Mouse (Mus musculus) cerebellum, postnatal 4 days (tissue): Measurements from ENCODE around the gene Tmem59l.

Experiments
- DNase-seq, 2 experiments: peaks; one replicate each; pipeline ENCODE4 v3.0.0; 2022; ENCODE audit warnings: low spot score in 2 of 2, mixed read lengths in 1 of 2

Gene Tmem59l

DNA sequence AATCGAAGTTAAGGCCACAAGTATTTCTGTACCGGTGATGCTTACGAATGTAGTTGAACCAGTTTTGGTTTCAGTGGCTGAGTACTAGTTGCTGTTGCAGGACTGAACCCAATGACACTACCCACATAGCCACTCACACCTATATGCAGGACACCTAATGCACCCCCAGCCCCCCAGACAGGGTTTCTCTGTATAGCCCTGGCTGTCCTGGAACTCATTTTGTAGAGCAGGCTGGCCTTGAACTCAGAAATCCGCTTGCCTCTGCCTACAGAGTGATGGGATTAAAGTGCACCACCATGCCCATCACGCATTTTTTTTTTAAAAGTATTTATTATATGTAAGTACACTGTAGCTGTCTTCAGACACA, 19.9 kb upstream of the Tmem59l start:
- no peak for DNase-seq

DNA sequence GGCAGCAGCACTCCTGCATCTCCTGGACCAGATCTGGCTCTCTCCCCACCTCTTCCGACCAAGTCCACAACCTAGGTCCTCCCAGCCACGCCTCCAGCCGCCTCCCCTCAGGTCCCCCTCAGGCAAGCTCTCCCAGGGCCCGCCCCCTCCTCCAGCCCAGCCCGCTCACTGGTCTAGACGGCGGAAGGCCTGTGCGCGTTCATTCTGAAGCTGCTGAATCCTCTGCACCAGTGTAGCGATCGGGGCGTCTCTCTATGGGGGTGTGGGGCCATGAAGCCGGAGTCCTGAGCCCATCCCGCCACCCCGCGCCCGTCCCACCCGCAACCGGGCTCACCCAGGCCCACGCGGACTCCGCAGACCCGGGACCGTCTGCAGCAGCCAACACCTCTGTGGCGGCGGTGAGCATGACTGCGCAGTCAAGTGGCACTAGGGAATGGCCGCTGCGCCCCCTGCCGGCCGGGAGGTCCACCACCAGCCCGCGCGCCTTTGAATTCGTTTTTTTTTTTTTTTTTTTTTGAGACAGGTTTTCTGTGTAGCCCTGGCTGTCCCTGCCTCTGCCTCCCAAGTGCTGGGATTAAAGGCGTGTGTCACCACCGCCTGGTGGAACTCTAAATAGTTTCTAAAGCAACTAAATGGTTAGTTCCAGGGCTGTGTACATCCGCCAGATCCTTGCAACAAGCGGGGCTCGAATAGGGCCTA, 19.3 kb upstream of the Tmem59l start, which contains the start of gene Rex1bd:
Gene Rex1bd, minus strand, starts transcription at position 425 of the 699 bp plus-strand sequence.
- peak; percentile 90 to 95 for DNase-seq

- DNase-seq, result no peak
These were observed 18.7 kb upstream of the Tmem59l start for GRCm38 (mm10) chr8:70505698-70506327.

DNA sequence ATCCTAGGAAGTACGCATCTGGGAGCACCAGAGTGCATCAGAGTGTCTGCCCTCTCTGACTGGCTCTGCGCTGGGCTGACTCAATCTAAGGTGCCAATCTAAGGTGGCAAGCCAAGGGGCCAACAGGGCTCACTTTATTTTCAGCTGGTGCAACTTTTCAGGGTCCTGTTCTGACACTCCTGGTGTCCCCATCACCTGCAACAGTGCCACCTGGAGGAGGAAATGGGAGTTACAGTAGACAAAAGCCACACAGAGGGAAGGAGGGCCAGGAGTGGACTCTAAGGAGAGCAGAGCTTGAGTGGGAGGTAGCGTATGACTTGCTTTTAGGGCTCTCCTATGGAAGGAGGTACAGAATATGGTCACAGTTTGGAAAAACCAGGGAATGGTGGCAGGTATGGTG, 17.7 kb upstream of the Tmem59l start:
- DNase-seq, result peak; percentile 75 to 88

DNA sequence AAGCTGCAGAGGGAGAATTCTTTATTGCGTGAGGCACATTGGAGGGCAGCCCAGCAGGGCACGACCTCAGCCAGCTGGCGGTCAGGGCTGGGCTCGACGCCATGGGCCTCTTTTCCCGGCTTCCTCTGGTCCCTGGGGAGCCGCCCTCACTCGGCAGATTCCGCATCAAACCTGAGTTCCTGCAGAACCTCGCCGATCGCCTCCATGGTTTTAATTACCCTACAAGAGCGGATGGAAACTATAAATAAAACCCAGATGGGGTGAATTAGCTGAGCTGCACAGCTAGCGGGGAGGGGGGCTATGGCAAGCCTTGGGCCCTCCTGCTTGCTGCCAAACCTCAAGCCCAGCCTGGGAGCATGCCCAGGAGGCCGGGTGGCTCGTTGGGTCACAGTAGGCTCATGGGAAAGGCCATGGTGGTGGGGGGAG, 17.1 kb upstream of the Tmem59l start:
- peak in 1 of 2 experiments; percentile 67 for DNase-seq

- DNase-seq, result peak in 1 of 2 experiments; percentile 75
These were observed 16.0 kb upstream of the Tmem59l start for GRCm38 (mm10) chr8:70503062-70503750.

GRCm38 (mm10) chr8:70502540-70502939, 15.4 kb upstream of the Tmem59l start:
- DNase-seq, result no peak

DNA sequence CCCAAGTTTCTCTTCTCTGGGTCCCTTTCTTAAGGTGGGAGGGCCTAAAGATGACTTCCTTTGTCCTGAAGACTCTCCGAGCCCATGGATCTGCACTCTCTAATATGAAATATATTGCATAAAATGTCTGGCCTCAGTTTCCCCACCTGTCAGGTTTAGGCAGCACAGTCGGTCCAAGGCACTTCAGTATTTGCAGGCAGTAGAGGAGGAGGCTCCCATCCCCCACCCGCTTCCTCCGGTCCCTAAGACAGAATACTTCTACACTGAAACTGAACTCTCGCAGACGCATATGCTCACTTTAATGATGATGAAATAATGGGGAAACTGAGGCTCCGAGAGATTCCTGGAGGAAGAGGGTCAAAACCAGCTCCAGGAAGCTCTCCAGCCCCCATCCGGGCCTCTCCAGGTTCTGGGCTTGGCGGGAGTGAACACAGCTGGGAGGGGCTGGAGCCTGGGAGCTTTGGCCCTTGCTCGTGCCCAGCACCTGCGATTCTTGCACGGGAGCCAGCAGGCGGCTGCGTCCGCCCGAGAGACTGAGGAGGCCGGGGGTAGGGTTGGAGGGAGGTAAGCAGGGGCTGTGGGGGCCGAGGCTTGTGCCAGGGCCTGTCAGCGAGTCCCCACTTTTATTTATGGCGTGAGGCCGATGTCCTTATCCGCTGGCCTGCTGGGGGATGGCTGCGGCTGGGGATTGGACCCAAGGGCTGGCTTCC, 14.8 kb upstream of the Tmem59l start:
- peak in 1 of 2 experiments; percentile 74 for DNase-seq

DNA sequence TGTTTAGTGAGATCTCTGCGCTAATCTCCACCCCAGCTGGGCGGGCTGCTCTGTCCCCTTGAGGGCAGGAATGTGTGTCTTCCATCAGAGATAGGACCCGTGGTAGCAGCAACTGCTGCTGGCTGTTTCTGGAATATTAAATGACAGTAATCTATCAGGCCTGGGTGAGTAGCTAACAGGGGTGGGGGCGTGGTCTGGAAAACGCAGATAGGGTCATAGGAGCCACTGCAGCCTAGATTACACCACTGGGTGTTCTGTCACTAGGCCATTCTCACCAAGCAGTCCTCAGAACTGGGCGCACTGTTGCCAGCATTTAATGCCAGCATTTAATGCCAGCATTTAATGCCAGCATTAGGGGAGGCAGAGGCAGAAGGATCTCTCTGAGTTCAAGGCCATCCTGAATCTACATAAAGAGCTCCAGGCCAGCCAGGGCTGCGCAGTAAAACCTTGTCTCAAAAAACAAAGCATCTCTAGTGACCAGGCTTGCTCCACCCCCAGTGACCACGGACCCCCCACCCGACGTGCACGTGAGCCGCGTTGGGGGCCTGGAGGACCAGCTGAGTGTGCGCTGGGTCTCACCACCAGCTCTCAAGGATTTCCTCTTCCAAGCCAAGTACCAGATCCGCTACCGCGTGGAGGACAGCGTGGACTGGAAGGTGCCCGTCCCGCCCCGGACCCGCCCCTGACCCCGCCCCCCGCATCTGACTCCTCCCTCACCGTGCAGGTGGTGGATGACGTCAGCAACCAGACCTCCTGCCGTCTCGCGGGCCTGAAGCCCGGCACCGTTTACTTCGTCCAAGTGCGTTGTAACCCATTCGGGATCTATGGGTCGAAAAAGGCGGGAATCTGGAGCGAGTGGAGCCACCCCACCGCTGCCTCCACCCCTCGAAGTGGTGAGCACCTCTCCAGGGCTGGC, 13.5 kb upstream of the Tmem59l start:
- no peak for DNase-seq

GRCm38 (mm10) chr8:70495771-70496062, 8.6 kb upstream of the Tmem59l start:
- DNase-seq, result no peak

- no peak for DNase-seq
These were observed 8.0 kb upstream of the Tmem59l start for GRCm38 (mm10) chr8:70495001-70495770.

GRCm38 (mm10) chr8:70494416-70494945, 7.3 kb upstream of the Tmem59l start:
- DNase-seq, result no peak

DNA sequence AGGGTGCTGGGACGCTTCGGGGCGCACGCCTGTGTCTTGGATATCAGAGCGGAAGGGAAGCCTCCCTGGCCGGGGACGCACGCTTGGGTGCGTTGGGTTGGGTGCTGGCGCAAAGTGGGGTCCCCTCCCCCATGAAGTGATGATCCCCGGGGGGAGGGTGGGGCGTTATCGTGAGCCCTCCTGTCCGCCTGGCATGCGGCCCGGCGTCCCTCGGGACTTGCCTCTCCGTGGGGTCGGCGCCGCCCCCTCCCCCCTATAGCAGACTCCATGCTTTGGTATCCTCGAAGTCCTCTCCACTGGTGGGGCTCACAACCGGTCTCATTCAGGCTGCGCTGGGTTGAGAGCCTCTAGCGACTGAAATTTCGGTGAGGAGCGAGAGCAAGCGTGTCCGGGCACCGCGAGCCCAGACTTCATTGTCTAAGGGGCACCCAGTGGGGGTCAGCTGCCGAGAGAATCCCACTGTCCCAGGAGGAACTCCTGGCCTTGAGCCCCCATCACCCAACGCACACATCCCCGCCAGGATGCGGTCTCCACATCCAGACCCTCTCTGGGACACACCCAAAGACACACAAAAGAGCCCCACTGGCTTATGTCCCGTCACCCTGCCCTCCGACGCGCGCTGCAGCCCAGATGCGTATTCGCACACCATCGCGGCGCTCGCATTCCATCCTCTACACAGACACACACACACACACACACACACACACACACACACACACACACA, 6.7 kb upstream of the Tmem59l start:
- no peak for DNase-seq

DNA sequence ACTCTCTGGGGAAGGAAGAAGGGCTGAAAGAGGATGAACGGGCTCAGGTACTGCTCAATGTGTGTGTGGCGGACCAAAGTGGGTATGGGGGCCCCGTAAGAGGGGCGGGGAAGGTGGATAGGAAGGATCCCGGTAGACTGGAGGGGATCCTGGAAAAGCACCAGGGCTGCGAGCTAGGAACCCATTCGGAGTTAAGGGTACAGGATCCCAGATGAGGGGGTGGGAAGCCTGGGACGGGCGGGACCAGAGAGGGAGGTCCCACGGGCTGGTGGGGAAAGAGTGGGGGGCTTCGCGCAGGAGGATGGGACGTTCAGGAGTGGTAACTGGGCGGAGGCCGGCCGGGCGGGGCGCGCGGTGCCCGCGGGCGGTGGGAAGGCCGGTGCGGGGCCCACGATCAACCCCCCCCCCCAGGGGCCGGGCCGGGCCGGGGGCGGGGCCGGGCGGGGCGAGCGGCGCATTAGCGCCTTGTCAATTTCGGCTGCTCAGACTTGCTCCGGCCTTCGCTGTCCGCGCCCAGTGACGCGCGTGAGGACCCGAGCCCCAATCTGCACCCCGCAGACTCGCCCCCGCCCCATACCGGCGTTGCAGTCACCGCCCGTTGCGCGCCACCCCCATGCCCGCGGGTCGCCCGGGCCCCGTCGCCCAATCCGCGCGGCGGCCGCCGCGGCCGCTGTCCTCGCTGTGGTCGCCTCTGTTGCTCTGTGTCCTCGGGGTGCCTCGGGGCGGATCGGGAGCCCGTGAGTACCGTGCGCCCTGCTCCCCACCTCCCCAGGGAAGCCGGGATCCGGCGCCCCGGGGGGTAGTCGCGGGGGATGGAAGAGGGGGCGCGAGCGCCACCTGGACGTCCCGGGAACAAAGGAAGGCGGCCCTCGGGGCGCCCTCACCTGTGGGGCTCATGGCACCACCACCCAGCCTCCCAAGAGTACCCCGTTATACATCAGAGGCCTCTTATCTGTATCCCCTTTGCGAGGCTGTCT, 5.8 kb upstream of the Tmem59l start, which contains the start of gene Crlf1:
Gene Crlf1, plus strand, starts transcription at position 495 of the 977 bp plus-strand sequence.
- no peak for DNase-seq

DNA sequence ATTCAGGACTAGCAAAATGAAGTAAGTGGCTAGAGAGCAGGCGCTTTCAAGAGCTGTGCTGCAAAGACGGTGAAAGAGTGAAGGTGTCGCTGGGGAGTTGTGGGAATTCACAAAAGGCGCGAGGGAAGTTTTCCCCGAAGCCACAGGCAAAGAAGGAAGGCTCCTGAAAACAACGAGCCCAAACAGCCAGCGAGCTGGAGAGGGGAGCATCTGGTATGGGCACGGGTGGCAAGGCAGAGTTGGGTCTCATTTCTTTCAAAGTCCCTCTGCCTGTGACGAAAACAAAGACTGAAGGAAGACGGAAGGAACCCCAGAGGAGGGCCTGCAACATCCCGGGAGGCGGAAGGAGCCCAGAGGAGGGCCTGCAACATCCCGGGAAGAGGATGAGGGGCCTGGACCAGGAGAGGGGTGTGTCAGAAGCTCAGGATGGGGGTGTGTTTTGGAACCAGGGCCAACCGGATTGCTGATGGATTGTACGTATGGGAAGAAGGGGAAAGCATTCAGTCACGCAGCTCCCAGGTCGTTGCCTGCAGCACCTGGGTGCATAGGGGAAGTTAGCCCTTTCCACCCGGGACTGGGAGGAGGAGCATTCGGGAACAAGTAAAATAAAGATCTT, 3.8 kb upstream of the Tmem59l start:
- no peak for DNase-seq

- no peak for DNase-seq
These were observed 3.1 kb upstream of the Tmem59l start for GRCm38 (mm10) chr8:70490061-70490879.

GRCm38 (mm10) chr8:70489576-70489975, 2.4 kb upstream of the Tmem59l start:
- no peak for DNase-seq
